Mouse (Mus musculus) stomach, postnatal 0 days (tissue): ENCODE measurements around the gene Mapk11.

Experiments used
- CTCF ChIP-seq: IDR thresholded peaks from 2 replicates; pipeline ENCODE4 v1.5.1; 2016; ENCODE audit warnings: antibody characterized with exemption, low read depth, mild to moderate bottlenecking, moderate library complexity
- EP300 ChIP-seq: optimal IDR thresholded peaks from 2 replicates; pipeline ENCODE3; 2016; ENCODE audit warnings: antibody characterized with exemption

DNA sequence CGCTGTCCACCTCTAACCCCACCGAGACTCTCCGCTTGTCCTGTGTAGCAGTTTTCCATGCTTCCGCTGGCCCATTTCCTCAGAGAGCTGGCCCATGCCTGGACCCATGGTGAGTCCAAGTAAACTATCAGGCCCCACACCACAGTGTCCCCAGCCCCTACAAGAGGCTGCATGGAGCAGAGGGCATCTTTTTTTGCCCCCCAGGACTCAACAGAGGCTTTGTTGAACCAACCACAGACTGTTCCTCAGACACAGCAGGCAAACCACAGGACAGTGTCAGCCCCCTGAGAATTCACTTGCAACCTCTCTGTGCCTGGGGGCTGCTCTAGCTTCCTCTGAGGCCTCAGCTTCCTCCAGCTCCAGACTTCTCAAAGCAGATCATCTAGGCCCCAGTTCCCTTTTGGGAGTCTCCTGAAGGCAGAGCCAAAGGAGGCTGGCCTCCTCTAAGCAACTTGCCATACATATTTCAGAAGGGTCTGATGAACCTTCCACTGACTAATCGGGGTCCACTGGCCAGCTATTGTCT is 22.2 kb upstream of the Mapk11 start:
- TF ChIP-seq EP300: no peak
- TF ChIP-seq CTCF: no peak
